Mouse (Mus musculus) erythroblast, embryonic 14.5 days (primary cell): ENCODE results near the gene Cfap61.

Experiments
- GATA1 ChIP-seq: IDR thresholded peaks from 2 replicates; pipeline ENCODE4 v1.6.1; 2012; ENCODE audit warnings: low read length, inconsistent platforms, mixed read lengths
- TAL1 ChIP-seq: IDR thresholded peaks from 3 replicates; pipeline ENCODE4 v1.6.1; 2012; ENCODE audit warnings: low read length, inconsistent platforms, mixed read lengths

GRCm38 (mm10) chr2:145987757-145988156 is 53.2 kb downstream of the Cfap61 start:
- TF ChIP-seq GATA1 (no peak), TAL1 (no peak)
